Mouse (Mus musculus) liver, embryonic 14.5 days (tissue): ENCODE measurements around the gene Cacnb4.

Experiments used
- CTCF ChIP-seq: IDR thresholded peaks from 2 replicates; pipeline ENCODE4 v1.5.1; 2016; ENCODE audit warnings: antibody characterized with exemption, low read depth, control low read depth
- EP300 ChIP-seq: IDR thresholded peaks from 2 replicates; pipeline ENCODE4 v1.6.1; 2016; ENCODE audit warnings: antibody characterized with exemption, low read depth

GRCm38 (mm10) chr2:52509779-52510500 lies 166.7 kb downstream of the Cacnb4 start:
- TF ChIP-seq CTCF: no peak
- TF ChIP-seq EP300: no peak
